Comparison of ENCODE assay signal across 19 mouse cellular contexts in genomic region chrX:36974905-36975304, GRCm38 (mm10). TPM values are rescaled to one million over a fixed set of nuclear protein-coding genes. Genes with fewer than 3 reads are reported as not detected.
DNase-seq lines count a peak whose midpoint lies in the region; ATAC-seq and TF ChIP-seq lines count a peak whose summit lies in the region.
"Had no signal": no experiment of that assay in that cellular context is flagged by ENCODE, and none has a peak within 500 bp of the region (broad histone marks: within the 10 kb centered on the region; RNA-seq: fewer than 3 reads in every experiment).

No protein-coding gene starts in this region.

- no peak overlapping the region for H3K4me2 ChIP-seq in midbrain, embryonic 14.5 days (ENCODE audit: low read length)
- H3K4me2 ChIP-seq: forebrain, embryonic 12.5 days; hindbrain, embryonic 15.5 days; limb, embryonic 15.5 days; liver, embryonic 15.5 days had no signal

- peak; percentile 16 to 31 for DNase-seq in heart, adult 18-20 months
- DNase-seq in heart, adult 8-10 months (ENCODE audit: low spot score), result no peak
- DNase-seq in MN1 (ENCODE audit: low spot score), result peak; percentile 28
- peak; percentile 58 to 81 for DNase-seq in cerebellum, adult 2 months
- DNase-seq in midbrain, embryonic 14.5 days, result no peak
- no peak for DNase-seq in urinary bladder, postnatal 4 days (ENCODE audit: low spot score in 2 of 2)
- DNase-seq: gastrocnemius, postnatal 10 days; right cerebral cortex, postnatal 25 days; thymus, postnatal 36 days had no signal

- TF ChIP-seq POLR2A in cerebellum, adult 2 months (IDR thresholded peaks at IDR 0.05; ENCODE audit: borderline replicate concordance, insufficient read depth, low read length), result no peak
- no peak for TF ChIP-seq POLR2A in embryonic fibroblast, embryonic 13.5 days (IDR thresholded peaks at IDR 0.05; ENCODE audit: low read depth, low read length)

- H3K4me1 ChIP-seq in cerebellum, adult 2 months (ENCODE audit: control insufficient read depth, insufficient read depth, low read length), result peaks cover 21% of the 10 kb centered on the region
- H3K4me1 ChIP-seq in embryonic fibroblast, embryonic 13.5 days (ENCODE audit: control insufficient read depth, insufficient read depth, low read length), result peaks cover 3% of the 10 kb centered on the region; the same call in 1 of the 2 replicates
- no peaks in the 10 kb centered on the region for H3K4me1 ChIP-seq in midbrain, embryonic 14.5 days (ENCODE audit: control insufficient read depth, insufficient read depth, low read length)
- H3K4me1 ChIP-seq: forebrain, embryonic 12.5 days; hindbrain, embryonic 15.5 days; limb, embryonic 15.5 days; liver, embryonic 15.5 days; midbrain, embryonic 10.5 days had no signal

- no peak overlapping the region for H3K27ac ChIP-seq in cerebellum, adult 2 months (ENCODE audit: insufficient read depth, low read length)
- peak overlapping the region; percentile 18; the same call in 1 of the 2 replicates for H3K27ac ChIP-seq in embryonic fibroblast, embryonic 13.5 days (ENCODE audit: insufficient read depth, low read length)
- H3K27ac ChIP-seq in midbrain, embryonic 14.5 days (replicated peaks; ENCODE audit: low read depth, low read length), result no peak overlapping the region
- H3K27ac ChIP-seq: forebrain, embryonic 12.5 days; hindbrain, embryonic 15.5 days; kidney, postnatal 0 days; limb, embryonic 15.5 days; liver, embryonic 15.5 days; macrophage; midbrain, embryonic 10.5 days had no signal

- no peak for TF ChIP-seq CTCF in cerebellum, adult 2 months (IDR thresholded peaks at IDR 0.05; ENCODE audit: borderline replicate concordance, insufficient read depth, low read depth, low read length)
- no peak for TF ChIP-seq CTCF in embryonic fibroblast, embryonic 13.5 days (IDR thresholded peaks at IDR 0.05; ENCODE audit: borderline replicate concordance, insufficient read depth, low read length)

- H3K27me3 ChIP-seq in cerebellum, adult 2 months (ENCODE audit: control insufficient read depth, insufficient read depth, low read length), result no peaks in the 10 kb centered on the region
- H3K27me3 ChIP-seq in midbrain, embryonic 14.5 days (ENCODE audit: control insufficient read depth, insufficient read depth, low read length), result no peaks in the 10 kb centered on the region
- H3K27me3 ChIP-seq: CH12.LX; forebrain, embryonic 12.5 days; hindbrain, embryonic 15.5 days; limb, embryonic 15.5 days; liver, embryonic 15.5 days had no signal

- H3K9me3 ChIP-seq in midbrain, embryonic 14.5 days (ENCODE audit: control insufficient read depth, low read length), result no peaks in the 10 kb centered on the region
- H3K9me3 ChIP-seq: forebrain, embryonic 12.5 days; hindbrain, embryonic 15.5 days; limb, embryonic 15.5 days; liver, embryonic 15.5 days; midbrain, embryonic 10.5 days had no signal

- H3K36me3 ChIP-seq in midbrain, embryonic 14.5 days (ENCODE audit: control insufficient read depth, insufficient read depth, low read length), result no peaks in the 10 kb centered on the region
- H3K36me3 ChIP-seq: forebrain, embryonic 12.5 days; hindbrain, embryonic 15.5 days; limb, embryonic 15.5 days; liver, embryonic 15.5 days; midbrain, embryonic 10.5 days had no signal

- 18% methylated on average over 5 of the region's 5 CpGs for whole genome bisulfite sequencing in cerebellum, adult 2 months
- WGBS in midbrain, embryonic 14.5 days, result 84% methylated on average over 5 of the region's 5 CpGs

- ATAC-seq in midbrain, embryonic 14.5 days (ENCODE audit: low FRiP score, low TSS enrichment), result no peak
- ATAC-seq: intestine, embryonic 16.5 days had no signal

- no peak overlapping the region for H3K9ac ChIP-seq in midbrain, embryonic 14.5 days (replicated peaks; ENCODE audit: low read length)
- H3K9ac ChIP-seq: forebrain, embryonic 12.5 days; hindbrain, embryonic 15.5 days; limb, embryonic 15.5 days; liver, embryonic 15.5 days had no signal

- no peak overlapping the region for H3K4me3 ChIP-seq in cerebellum, adult 2 months (replicated peaks; ENCODE audit: insufficient read depth, low read depth, low read length)
- no peak overlapping the region for H3K4me3 ChIP-seq in embryonic fibroblast, embryonic 13.5 days (ENCODE audit: insufficient read depth, low read length)
- no peak overlapping the region for H3K4me3 ChIP-seq in midbrain, embryonic 14.5 days (replicated peaks; ENCODE audit: low read depth, low read length)
- H3K4me3 ChIP-seq: forebrain, embryonic 12.5 days; hindbrain, embryonic 15.5 days; limb, embryonic 15.5 days; liver, embryonic 15.5 days; midbrain, embryonic 10.5 days had no signal

RNA-seq across cellular contexts. Expression of gene Sept6, which starts 16.7 kb away (rescaled TPM):
- 1 to 10 TPM; 4.1 to 7.5 TPM for total RNA-seq in heart, adult 18-20 months (2021)
- total RNA-seq in heart, adult 8-10 months (2022), result 1 to 10 TPM; 2.4 to 6.1 (median 3.7) TPM
- 58.9 and 59.5 TPM in 2 replicates for polyA plus RNA-seq in cerebellum, adult 2 months (2012; rRNA removed)
- 18.8 and 29.6 TPM in 2 replicates for polyA plus RNA-seq in embryonic fibroblast, embryonic 13.5 days (2011; ENCODE audit: insufficient read length, low read depth, missing spikeins)
- 62.2 and 76.7 TPM in 2 replicates for polyA plus RNA-seq in midbrain, embryonic 14.5 days (2014; fragmentation: Nextera tagmentation; extraction: Ambion mirVana)

Comparison
In these comparisons a context has a peak if more than half of its experiments do, and no peak if none do; other contexts are left out.
1. DNase-seq: peak in heart, adult 18-20 months (2 of 2), MN1 (single experiment) and cerebellum, adult 2 months (2 of 2); none in heart, adult 8-10 months (single experiment), midbrain, embryonic 14.5 days (single experiment) and urinary bladder, postnatal 4 days (0 of 2).